Mouse (Mus musculus): Measurements from ENCODE around the gene Frmd6. TPM values are rescaled to one million over a fixed set of nuclear protein-coding genes. Genes with fewer than 3 reads are reported as not detected.

Frmd6 gene
- total RNA-seq, 2 experiments from 2014 or later: 15.0 to 16.8 TPM

GRCm38 (mm10) chr12:70804989-70805388, 20.3 kb upstream of the Frmd6 start:
- intact Hi-C loops (cut with DNase I): no loop called here
- no peak for DNase-seq (ENCODE audit: extremely low spot score in 1 of 2, low spot score in 2 of 2)

- DNase-seq (ENCODE audit: extremely low spot score in 1 of 2, low spot score in 2 of 2): no peak
- intact Hi-C loops (cut with DNase I): no loop called here
Observed at GRCm38 (mm10) chr12:70807543-70807942, 17.8 kb upstream of the Frmd6 start.

DNA sequence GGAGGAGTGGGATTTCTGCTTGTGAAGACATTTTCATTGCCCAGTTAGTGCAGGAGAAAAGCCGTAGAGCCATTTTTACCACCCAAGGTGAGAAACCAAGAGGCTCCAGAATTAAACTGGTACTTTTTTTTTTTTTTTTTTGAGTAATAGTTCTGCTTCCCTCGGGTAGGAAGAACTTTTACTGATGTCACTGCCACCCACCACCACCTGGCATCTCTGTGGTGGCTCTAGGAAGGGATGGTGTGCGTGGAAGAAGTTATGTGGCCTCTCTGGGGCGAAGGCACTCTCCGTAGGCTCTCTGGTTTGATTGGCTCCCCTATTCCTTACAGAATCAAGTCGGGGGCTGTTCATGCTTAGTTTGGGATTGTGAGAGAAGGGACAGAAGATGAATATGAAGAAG, 17.3 kb upstream of the Frmd6 start:
- DNase-seq (ENCODE audit: extremely low spot score in 1 of 2, low spot score in 2 of 2): no peak

DNA sequence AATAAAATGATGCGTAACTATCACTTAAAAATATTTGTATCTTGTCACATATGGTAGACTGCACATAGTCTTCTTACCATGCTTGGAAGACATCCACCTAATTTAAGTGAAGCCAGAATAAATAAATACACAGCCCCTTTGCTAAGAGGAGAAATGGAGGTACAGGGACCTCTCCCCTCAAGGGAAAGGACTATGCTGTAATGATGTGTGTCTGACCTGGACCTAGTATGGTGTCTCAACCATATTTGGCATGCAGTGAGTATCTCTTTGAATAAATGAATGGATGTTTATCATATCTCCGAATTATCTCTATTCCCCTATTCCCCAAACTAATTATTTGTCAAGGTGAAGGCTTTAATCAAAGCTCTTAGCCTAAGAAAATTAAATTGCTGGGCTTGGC, 15.4 kb upstream of the Frmd6 start:
- DNase-seq (ENCODE audit: extremely low spot score in 1 of 2, low spot score in 2 of 2): no peak

More for the DNA sequence above, 17.3 kb upstream of the Frmd6 start:
- intact Hi-C loops (cut with DNase I): no loop called here

GRCm38 (mm10) chr12:70811772-70812171, 13.5 kb upstream of the Frmd6 start:
- no peak for DNase-seq (ENCODE audit: extremely low spot score in 1 of 2, low spot score in 2 of 2)
- intact Hi-C loops (cut with DNase I): no loop called here

More for the DNA sequence above, 15.4 kb upstream of the Frmd6 start:
- intact Hi-C loops (cut with DNase I): no loop called here

GRCm38 (mm10) chr12:70812176-70812575, 13.1 kb upstream of the Frmd6 start:
- DNase-seq (ENCODE audit: extremely low spot score in 1 of 2, low spot score in 2 of 2): no peak
- intact Hi-C loops (cut with DNase I): no loop called here

DNA sequence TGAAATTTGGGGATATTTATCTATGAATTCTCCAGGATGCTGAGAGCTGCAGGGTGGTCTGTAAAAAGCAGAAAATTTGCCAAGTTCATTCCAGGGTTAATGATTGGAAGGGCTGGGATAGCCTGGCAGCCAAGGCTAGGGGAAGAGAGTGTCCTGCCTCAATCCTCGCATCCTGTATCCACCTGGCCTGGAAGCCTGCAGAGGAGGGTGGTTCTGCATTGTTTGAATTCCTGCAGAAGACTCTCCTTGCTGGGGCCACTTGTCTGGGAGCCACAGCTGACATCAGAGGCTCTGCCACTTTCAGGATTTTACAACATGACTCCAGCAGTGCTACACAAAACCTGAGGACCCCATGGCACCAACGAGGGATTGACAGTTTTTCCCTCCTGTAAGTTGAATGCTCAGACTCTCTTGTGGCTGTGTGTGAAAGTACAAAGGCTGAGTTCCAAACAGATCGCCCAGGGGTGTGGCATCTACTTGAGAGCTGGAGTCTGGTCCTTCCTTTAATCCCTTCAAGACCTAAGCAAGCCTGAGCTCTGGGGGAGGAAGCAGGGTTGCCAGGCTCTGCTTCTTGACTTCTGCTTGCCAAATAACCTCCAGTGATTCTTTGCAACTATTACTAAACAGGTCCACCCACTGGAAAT, 12.4 kb upstream of the Frmd6 start:
- intact Hi-C loops (cut with DNase I): no loop called here
- DNase-seq (ENCODE audit: extremely low spot score in 1 of 2, low spot score in 2 of 2): no peak

- DNase-seq (ENCODE audit: extremely low spot score in 1 of 2, low spot score in 2 of 2): no peak
- intact Hi-C loops (cut with DNase I): no loop called here
Observed at GRCm38 (mm10) chr12:70816731-70817130, 8.6 kb upstream of the Frmd6 start.

DNA sequence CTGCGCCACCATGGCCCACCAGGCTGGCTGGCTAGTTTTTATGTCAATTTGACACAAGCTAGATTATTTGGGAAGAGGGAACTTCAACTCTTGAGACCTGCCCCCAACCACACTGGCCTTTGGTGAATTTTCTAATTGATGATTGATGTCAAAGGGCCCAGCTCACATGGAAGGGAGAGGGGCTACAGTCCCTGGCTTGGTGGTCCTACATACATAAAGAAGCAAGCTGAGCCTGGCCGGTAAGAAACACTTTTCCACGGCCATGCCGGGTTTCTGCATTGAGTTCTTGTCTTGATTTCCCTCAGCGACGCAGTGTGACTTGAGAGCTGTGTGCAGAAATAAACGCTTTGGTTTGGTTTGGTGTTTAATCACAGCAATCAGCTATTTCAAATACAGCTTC, 1.3 kb upstream of the Frmd6 start:
- intact Hi-C loops (cut with DNase I): no loop called here
- no peak for DNase-seq (ENCODE audit: extremely low spot score in 1 of 2, low spot score in 2 of 2)

GRCm38 (mm10) chr12:70825651-70826317, 470 bp downstream of the Frmd6 start:
- peak in 1 of 2 experiments; percentile 75 for DNase-seq (ENCODE audit: extremely low spot score in 1 of 2, low spot score in 2 of 2)
- intact Hi-C loops (cut with DNase I): loop anchor here (5.0 kb wide), 3 partner anchors 42 to 328 kb away; no protein-coding TSS in a partner anchor

- intact Hi-C loops (cut with DNase I): loop anchor here (5.0 kb wide), 3 partner anchors 41 to 329 kb away; no protein-coding TSS in a partner anchor
- peak in 1 of 2 experiments; percentile 45 for DNase-seq (ENCODE audit: extremely low spot score in 1 of 2, low spot score in 2 of 2)
Observed at GRCm38 (mm10) chr12:70826318-70827072, 1.2 kb downstream of the Frmd6 start.

GRCm38 (mm10) chr12:70827187-70827900, 2.0 kb downstream of the Frmd6 start:
- DNase-seq (ENCODE audit: extremely low spot score in 1 of 2, low spot score in 2 of 2): no peak
- intact Hi-C loops (cut with DNase I): loop anchor here (5.0 kb wide), 3 partner anchors 40 to 330 kb away; no protein-coding TSS in a partner anchor

DNA sequence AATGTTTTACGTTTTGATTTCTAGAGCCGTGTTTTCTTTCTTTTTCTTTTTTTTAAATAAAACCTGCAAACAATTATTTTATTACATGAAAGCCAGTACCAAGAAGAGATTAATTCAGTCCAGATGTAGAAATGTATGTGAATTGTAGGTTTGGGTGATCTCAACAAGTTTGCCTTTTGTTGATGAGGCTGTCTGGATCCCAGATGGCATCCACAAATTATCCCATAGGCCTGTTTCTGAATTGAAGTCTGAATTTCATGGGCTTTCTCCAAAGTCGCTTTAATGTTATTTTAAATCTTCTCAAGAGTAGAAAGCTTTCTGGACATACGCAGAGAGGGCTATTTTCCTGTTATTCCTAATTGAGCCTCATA, 2.6 kb downstream of the Frmd6 start:
- no peak for DNase-seq (ENCODE audit: extremely low spot score in 1 of 2, low spot score in 2 of 2)
- intact Hi-C loops (cut with DNase I): loop anchor here (5.0 kb wide), 3 partner anchors 39 to 331 kb away; no protein-coding TSS in a partner anchor

GRCm38 (mm10) chr12:70830982-70831566, 5.8 kb downstream of the Frmd6 start:
- intact Hi-C loops (cut with DNase I): loop anchor here (2.0 kb wide), 1 partner anchor 78 kb away; no protein-coding TSS in a partner anchor
- no peak for DNase-seq (ENCODE audit: extremely low spot score in 1 of 2, low spot score in 2 of 2)

DNA sequence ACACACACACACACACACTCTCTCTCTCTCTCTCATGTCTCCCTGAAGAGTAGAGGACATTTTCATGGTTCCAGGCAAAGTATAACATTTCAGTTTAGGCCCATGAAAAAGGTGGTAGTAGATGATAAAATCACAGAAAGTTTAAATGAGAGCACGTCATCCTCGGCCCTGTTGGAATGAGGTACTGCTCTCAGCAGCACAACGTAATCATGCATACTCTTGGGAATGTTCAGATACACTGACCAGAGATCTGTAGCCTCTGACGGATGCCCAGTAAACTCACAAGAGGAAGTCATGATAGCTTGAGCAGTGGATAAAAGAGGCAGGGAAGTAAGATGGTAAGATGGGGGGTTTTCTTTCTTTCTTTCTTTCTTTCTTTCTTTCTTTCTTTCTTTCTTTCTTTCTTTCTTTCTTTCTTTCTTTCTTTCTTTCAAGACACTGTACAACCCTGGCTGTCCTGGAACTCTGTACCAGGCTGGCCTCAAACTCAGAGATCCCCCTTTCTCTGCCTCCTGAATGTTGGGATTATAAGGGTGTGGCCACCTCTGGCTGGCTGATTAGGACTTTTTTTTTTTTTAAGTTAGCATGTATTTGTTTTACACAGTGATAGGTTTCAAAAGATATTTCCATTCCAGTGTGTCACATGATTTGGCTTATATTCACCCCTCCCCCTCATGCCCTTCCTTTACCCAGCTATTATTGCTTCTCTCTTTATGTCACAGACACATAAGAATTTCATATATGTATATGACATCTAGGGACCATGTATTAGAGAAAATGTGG, 7.1 kb downstream of the Frmd6 start:
- intact Hi-C loops (cut with DNase I): no loop called here
- no peak for DNase-seq (ENCODE audit: extremely low spot score in 1 of 2, low spot score in 2 of 2)

DNA sequence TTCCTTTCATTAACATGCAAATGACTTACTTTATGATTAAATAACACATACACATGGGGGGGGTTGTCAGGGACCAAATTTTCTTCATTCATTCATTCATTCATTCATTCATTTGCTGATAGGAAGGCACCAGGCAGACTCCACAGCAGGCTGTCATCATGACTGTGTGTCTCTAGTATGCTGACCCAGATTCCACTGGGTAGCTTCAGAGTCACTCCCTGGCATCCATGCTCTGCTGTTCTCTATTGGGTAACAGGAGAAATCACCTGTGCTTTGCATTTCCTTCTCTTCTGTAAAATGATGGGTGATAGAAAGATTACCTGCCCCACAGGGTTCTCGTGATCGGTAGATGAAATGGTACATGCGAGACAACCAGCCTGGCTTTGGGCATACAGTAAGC, 7.7 kb downstream of the Frmd6 start:
- intact Hi-C loops (cut with DNase I): no loop called here
- no peak for DNase-seq (ENCODE audit: extremely low spot score in 1 of 2, low spot score in 2 of 2)

GRCm38 (mm10) chr12:70834043-70834442, 8.7 kb downstream of the Frmd6 start:
- intact Hi-C loops (cut with DNase I): no loop called here
- DNase-seq (ENCODE audit: extremely low spot score in 1 of 2, low spot score in 2 of 2): no peak

- intact Hi-C loops (cut with DNase I): no loop called here
- no peak for DNase-seq (ENCODE audit: extremely low spot score in 1 of 2, low spot score in 2 of 2)
Observed at GRCm38 (mm10) chr12:70835004-70835403, 9.7 kb downstream of the Frmd6 start.
